Mouse (Mus musculus): Measurements from ENCODE around the gene Flt3l. TPM values are rescaled to one million over a fixed set of nuclear protein-coding genes. Genes with fewer than 3 reads are reported as not detected.
"Not testable (repeated sequence)": the region's sequence is repeated elsewhere in the genome, so short reads cannot be mapped to it uniquely, and the experiment has no call there.

Flt3l gene
- polyA plus RNA-seq, 1 experiment from 2014 or later: 2.7 TPM

- Histone ChIP-seq H3K4me2 (peak overlapping the region; percentile 56), H3K36me3 (0 out of 2 replicates have a peak, but pooled peaks cover 2% of the 10 kb centered on the region), H3K27ac (peak overlapping the region; percentile 96), H3K4me1 (peaks cover 28% of the 10 kb centered on the region), H3K4me3 (peak overlapping the region; percentile 39), H3K9me3 (no peaks in the 10 kb centered on the region), H3K9ac (peak overlapping the region; percentile 54), H3K27me3 (no peaks in the 10 kb centered on the region)
- no peak; the same call in 1 of the 2 replicates for ATAC-seq (ENCODE audit: insufficient number of reproducible peaks, low FRiP score, low TSS enrichment, low read depth)
- WGBS: 66% methylated on average over 9 of the region's 9 CpGs
These were observed 33.2 kb downstream of the Flt3l start for GRCm38 (mm10) chr7:45102940-45103585.

DNA sequence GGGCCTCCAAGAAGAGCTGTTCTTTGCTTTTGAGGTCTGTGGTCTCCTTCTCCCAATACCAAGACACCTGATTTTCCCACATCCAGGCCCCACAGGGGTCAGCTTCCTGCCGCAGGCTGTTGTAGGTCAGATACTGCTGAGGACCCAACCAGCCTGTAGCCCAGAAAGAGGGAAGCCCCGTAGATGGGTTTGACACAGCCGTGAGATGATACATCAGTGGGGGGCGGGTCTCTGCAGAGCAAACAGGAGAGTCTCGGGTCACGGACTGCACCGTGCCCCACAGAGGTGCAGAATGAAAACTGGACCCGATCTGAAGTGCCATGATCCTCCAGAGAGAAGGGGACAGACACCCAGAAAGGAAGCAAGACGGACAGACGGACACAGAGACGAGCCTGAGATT lies 33.8 kb downstream of the Flt3l start:
- peak overlapping the region; percentile 96; the same call in 1 of the 2 replicates for H3K27ac ChIP-seq
- 0 out of 2 replicates have a peak, but pooled peaks cover 2% of the 10 kb centered on the region for H3K36me3 ChIP-seq
- H3K27me3 ChIP-seq: no peaks in the 10 kb centered on the region
- 0 out of 2 replicates have a peak overlapping the region, but pooled peaks have one; percentile 14 for H3K9ac ChIP-seq
- H3K4me1 ChIP-seq: peaks cover 28% of the 10 kb centered on the region
- peak overlapping the region; percentile 56 for H3K4me2 ChIP-seq
- ATAC-seq (ENCODE audit: insufficient number of reproducible peaks, low FRiP score, low TSS enrichment, low read depth): no peak
- peak overlapping the region; percentile 39 for H3K4me3 ChIP-seq
- H3K9me3 ChIP-seq: no peaks in the 10 kb centered on the region
- 84% methylated on average over 11 of the region's 11 CpGs for WGBS

GRCm38 (mm10) chr7:45100046-45100445 lies 36.2 kb downstream of the Flt3l start:
- Histone ChIP-seq H3K9ac (no peak overlapping the region), H3K36me3 (peaks cover 10% of the 10 kb centered on the region), H3K4me1 (peaks cover 28% of the 10 kb centered on the region), H3K27ac (peak overlapping the region; percentile 3; the same call in 1 of the 2 replicates), H3K27me3 (no peaks in the 10 kb centered on the region), H3K4me2 (no peak overlapping the region), H3K4me3 (no peak overlapping the region), H3K9me3 (no peaks in the 10 kb centered on the region)
- 87% methylated on average over 6 of the region's 6 CpGs for WGBS
- no peak for ATAC-seq (ENCODE audit: insufficient number of reproducible peaks, low FRiP score, low TSS enrichment, low read depth)

- H3K36me3 ChIP-seq: peaks cover 10% of the 10 kb centered on the region
- no peak overlapping the region for H3K9ac ChIP-seq
- ATAC-seq (ENCODE audit: insufficient number of reproducible peaks, low FRiP score, low TSS enrichment, low read depth): no peak
- no peak overlapping the region for H3K27ac ChIP-seq
- no peaks in the 10 kb centered on the region for H3K27me3 ChIP-seq
- H3K4me3 ChIP-seq: no peak overlapping the region
- WGBS: 88% methylated on average over 8 of the region's 8 CpGs
- H3K9me3 ChIP-seq: no peaks in the 10 kb centered on the region
- no peak overlapping the region for H3K4me2 ChIP-seq
- H3K4me1 ChIP-seq: peaks cover 27% of the 10 kb centered on the region
These were observed 37.5 kb downstream of the Flt3l start for GRCm38 (mm10) chr7:45098541-45099240.

DNA sequence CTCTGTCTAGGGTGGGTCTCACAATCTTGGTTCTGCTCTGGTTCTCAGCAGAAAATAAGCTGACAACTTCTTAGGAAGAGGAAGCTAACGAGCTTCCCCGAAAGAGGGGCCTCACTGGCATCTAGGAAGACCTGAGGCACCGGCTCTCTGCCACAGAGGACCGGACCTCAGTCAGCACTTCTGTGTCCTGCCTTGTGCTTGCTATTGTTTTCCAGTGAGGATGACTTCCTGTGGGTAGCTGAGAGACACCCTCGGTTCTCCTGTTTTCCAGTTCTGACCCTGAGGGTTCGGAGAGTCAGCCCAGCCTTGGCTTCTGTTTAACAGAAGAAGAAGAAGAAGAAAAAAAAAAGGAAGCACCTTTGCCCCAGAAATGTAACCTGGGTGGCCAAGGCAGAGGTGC lies 38.8 kb downstream of the Flt3l start:
- 64% methylated on average over 6 of the region's 6 CpGs for WGBS
- H3K36me3 ChIP-seq: peaks cover 10% of the 10 kb centered on the region
- no peak overlapping the region for H3K9ac ChIP-seq
- ATAC-seq (ENCODE audit: insufficient number of reproducible peaks, low FRiP score, low TSS enrichment, low read depth): no peak
- no peaks in the 10 kb centered on the region for H3K9me3 ChIP-seq
- H3K27me3 ChIP-seq: no peaks in the 10 kb centered on the region
- H3K27ac ChIP-seq: peak overlapping the region; percentile 6; the same call in 1 of the 2 replicates
- H3K4me2 ChIP-seq: no peak overlapping the region
- H3K4me3 ChIP-seq: no peak overlapping the region
- peaks cover 24% of the 10 kb centered on the region for H3K4me1 ChIP-seq

- H3K27ac ChIP-seq; H3K4me2 ChIP-seq; H3K4me3 ChIP-seq; H3K27me3 ChIP-seq; ATAC-seq (ENCODE audit: insufficient number of reproducible peaks, low FRiP score, low TSS enrichment, low read depth); H3K9me3 ChIP-seq; H3K36me3 ChIP-seq; H3K9ac ChIP-seq: not testable (repeated sequence)
- peaks cover 20% of the 10 kb centered on the region for H3K4me1 ChIP-seq
- 95% methylated on average over 14 of the region's 14 CpGs for WGBS
These were observed 40.3 kb downstream of the Flt3l start for GRCm38 (mm10) chr7:45095965-45096364.

DNA sequence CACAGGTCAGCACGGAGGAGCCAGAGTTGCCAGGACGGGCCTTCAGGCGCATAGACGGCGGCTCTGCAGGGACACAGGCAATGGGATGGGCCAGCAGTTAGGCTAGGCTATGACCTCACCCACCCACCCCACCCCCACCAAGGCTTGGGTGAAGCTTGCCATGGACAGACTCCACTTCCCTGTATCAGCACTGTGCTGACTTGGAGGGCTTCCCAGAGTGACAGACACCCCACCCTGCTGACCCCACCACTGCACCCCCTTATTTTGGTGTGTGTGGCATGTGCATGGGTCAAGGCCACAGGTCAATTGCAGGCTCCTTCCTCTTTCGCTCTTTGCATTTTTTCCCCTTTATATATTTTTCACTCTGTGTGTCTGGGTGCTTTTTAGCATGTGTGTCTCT lies 40.9 kb downstream of the Flt3l start:
- Histone ChIP-seq H3K36me3 (peaks cover 11% of the 10 kb centered on the region), H3K27ac (no peak overlapping the region), H3K9ac (no peak overlapping the region), H3K9me3 (no peaks in the 10 kb centered on the region), H3K27me3 (no peaks in the 10 kb centered on the region), H3K4me2 (no peak overlapping the region), H3K4me1 (peaks cover 26% of the 10 kb centered on the region), H3K4me3 (no peak overlapping the region)
- no peak for ATAC-seq (ENCODE audit: insufficient number of reproducible peaks, low FRiP score, low TSS enrichment, low read depth)
- WGBS: 82% methylated on average over 6 of the region's 6 CpGs

- no peak for ATAC-seq (ENCODE audit: insufficient number of reproducible peaks, low FRiP score, low TSS enrichment, low read depth)
- Histone ChIP-seq H3K27me3 (no peaks in the 10 kb centered on the region), H3K27ac (peak overlapping the region; percentile 93), H3K36me3 (peaks cover 13% of the 10 kb centered on the region), H3K9me3 (no peaks in the 10 kb centered on the region), H3K4me3 (no peak overlapping the region), H3K9ac (no peak overlapping the region), H3K4me1 (peaks cover 29% of the 10 kb centered on the region), H3K4me2 (no peak overlapping the region)
- WGBS: 9% methylated on average over 7 of the region's 7 CpGs
These were observed 42.1 kb downstream of the Flt3l start for GRCm38 (mm10) chr7:45094121-45094520.

GRCm38 (mm10) chr7:45093516-45093905 lies 42.7 kb downstream of the Flt3l start:
- peak overlapping the region; percentile 8; the same call in 1 of the 2 replicates for H3K4me2 ChIP-seq
- no peaks in the 10 kb centered on the region for H3K27me3 ChIP-seq
- H3K9ac ChIP-seq: no peak overlapping the region
- peaks cover 31% of the 10 kb centered on the region for H3K4me1 ChIP-seq
- H3K27ac ChIP-seq: peak overlapping the region; percentile 93
- no peaks in the 10 kb centered on the region for H3K9me3 ChIP-seq
- peaks cover 14% of the 10 kb centered on the region for H3K36me3 ChIP-seq
- WGBS: 24% methylated on average over 18 of the region's 18 CpGs
- H3K4me3 ChIP-seq: no peak overlapping the region
- ATAC-seq (ENCODE audit: insufficient number of reproducible peaks, low FRiP score, low TSS enrichment, low read depth): no peak

- Histone ChIP-seq H3K4me1 (peaks cover 34% of the 10 kb centered on the region), H3K27ac (peak overlapping the region; percentile 93), H3K27me3 (no peaks in the 10 kb centered on the region), H3K4me2 (peak overlapping the region; percentile 8; the same call in 1 of the 2 replicates), H3K4me3 (no peak overlapping the region), H3K36me3 (peaks cover 19% of the 10 kb centered on the region), H3K9me3 (no peaks in the 10 kb centered on the region), H3K9ac (no peak overlapping the region)
- 28% methylated on average over 12 of the region's 12 CpGs for WGBS
- ATAC-seq (ENCODE audit: insufficient number of reproducible peaks, low FRiP score, low TSS enrichment, low read depth): no peak
These were observed 43.3 kb downstream of the Flt3l start for GRCm38 (mm10) chr7:45092828-45093515.

DNA sequence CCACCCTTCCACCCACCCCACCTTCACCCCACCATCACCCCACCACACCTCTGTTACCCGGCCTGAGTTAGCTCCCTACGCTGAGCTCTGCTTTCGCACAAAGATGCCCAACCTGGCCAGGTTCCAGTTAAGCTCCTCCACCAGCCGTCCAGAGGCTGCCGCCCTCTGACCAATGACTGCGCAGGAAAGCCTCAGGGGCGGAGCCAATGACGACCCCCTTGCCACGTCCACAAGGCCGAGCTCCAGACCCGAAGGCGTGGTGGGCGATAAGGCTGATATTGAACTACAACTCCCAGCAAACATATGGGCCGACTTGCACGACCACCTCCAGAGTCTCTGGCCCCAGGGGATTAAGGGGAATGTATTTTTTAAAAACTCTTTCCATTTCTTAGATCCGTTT lies 44.2 kb downstream of the Flt3l start, which contains the start of gene Rcn3:
TSS of gene Rcn3 (minus strand) at position 174 of the 400 bp plus-strand sequence.
- no peaks in the 10 kb centered on the region for H3K9me3 ChIP-seq
- peak within 1 kb of the TSS; percentile 93 for H3K27ac ChIP-seq
- H3K27me3 ChIP-seq: no peaks in the 10 kb centered on the region
- ATAC-seq (ENCODE audit: insufficient number of reproducible peaks, low FRiP score, low TSS enrichment, low read depth): peak; percentile 94
- WGBS: under 1% methylated on average over 16 of the region's 16 CpGs
- peak within 1 kb of the TSS; percentile 61 for H3K4me3 ChIP-seq
- peaks cover 34% of the 10 kb centered on the region for H3K4me1 ChIP-seq
- peaks cover 29% of the 10 kb centered on the region for H3K36me3 ChIP-seq
- H3K9ac ChIP-seq: peak within 1 kb of the TSS; percentile 74
- peak within 1 kb of the TSS; percentile 61 for H3K4me2 ChIP-seq

All from limb, embryonic 15.5 days (tissue).